Mouse (Mus musculus): ENCODE data around the gene Zfp507. TPM values are rescaled to one million over a fixed set of nuclear protein-coding genes. Genes with fewer than 3 reads are reported as not detected.

The Zfp507 gene
- polyA plus RNA-seq, 1 experiment = 13.9 TPM

DNA sequence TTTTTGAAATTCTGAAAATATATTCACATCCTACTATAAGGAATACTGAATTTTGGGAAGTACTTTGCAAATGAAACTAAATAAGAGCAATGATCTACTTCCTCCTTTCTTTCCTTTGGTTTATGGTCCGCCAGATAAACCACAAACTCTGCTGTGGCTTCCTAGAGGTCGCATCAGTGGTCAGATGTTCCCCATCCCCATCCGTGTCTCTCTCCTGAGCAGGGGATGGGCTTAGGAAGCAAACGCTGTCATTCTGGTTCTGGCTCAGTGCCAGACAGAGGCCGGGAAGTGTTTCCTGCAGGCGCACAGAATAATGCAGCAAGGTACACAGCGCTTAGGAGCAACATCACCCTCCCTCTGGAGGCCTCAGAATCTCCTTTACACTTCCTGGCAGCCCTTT lies 6.7 kb downstream of the Zfp507 start:
- TF ChIP-seq POLR2A (IDR thresholded peaks at IDR 0.05; ENCODE audit: borderline replicate concordance, insufficient read depth, low read length) (no peak), CTCF (IDR thresholded peaks at IDR 0.05; ENCODE audit: borderline replicate concordance, insufficient read depth, low read depth, low read length) (no peak)
- 53% methylated on average over 7 of the region's 7 CpGs for WGBS
- Histone ChIP-seq H3K27me3 (ENCODE audit: control insufficient read depth, insufficient read depth, low read length) (no peaks in the 10 kb centered on the region), H3K4me1 (ENCODE audit: control insufficient read depth, insufficient read depth, low read length) (peaks cover 4% of the 10 kb centered on the region; the same call in 1 of the 2 replicates), H3K27ac (ENCODE audit: insufficient read depth, low read length) (no peak overlapping the region), H3K4me3 (replicated peaks; ENCODE audit: insufficient read depth, low read depth, low read length) (no peak overlapping the region)
- no peak for DNase-seq

DNA sequence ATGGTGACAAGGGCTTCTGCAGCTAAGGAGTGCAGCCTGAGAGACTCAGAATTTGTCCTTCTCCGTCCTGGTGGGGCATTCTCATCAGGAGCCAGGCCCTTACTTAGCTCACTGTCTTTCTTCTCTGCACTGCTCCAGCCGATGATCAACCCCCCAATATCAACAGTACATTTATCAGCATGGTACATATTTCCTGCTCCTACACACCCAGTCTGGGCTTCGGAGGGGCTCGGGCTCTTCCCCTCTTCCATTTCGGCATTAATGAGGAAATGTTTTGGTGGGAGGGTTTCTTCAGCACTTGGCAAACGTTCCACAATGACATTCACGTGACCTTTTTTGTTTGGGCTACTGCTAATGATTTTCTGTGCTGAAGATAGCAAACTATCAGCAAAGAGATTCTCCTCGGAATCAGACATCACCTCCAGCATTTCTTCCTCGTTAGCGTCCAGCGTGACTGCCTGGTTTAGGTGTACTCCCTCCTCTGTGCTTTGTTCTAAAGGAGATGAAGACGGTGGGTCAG lies 8.6 kb downstream of the Zfp507 start:
- 86% methylated on average over 12 of the region's 12 CpGs for WGBS
- Histone ChIP-seq H3K4me3 (replicated peaks; ENCODE audit: insufficient read depth, low read depth, low read length) (no peak overlapping the region), H3K27ac (ENCODE audit: insufficient read depth, low read length) (no peak overlapping the region), H3K27me3 (ENCODE audit: control insufficient read depth, insufficient read depth, low read length) (no peaks in the 10 kb centered on the region), H3K4me1 (ENCODE audit: control insufficient read depth, insufficient read depth, low read length) (peaks cover 4% of the 10 kb centered on the region; the same call in 1 of the 2 replicates)
- TF ChIP-seq POLR2A (IDR thresholded peaks at IDR 0.05; ENCODE audit: borderline replicate concordance, insufficient read depth, low read length) = no peak
- no peak for TF ChIP-seq CTCF (IDR thresholded peaks at IDR 0.05; ENCODE audit: borderline replicate concordance, insufficient read depth, low read depth, low read length)
- no peak for DNase-seq

DNA sequence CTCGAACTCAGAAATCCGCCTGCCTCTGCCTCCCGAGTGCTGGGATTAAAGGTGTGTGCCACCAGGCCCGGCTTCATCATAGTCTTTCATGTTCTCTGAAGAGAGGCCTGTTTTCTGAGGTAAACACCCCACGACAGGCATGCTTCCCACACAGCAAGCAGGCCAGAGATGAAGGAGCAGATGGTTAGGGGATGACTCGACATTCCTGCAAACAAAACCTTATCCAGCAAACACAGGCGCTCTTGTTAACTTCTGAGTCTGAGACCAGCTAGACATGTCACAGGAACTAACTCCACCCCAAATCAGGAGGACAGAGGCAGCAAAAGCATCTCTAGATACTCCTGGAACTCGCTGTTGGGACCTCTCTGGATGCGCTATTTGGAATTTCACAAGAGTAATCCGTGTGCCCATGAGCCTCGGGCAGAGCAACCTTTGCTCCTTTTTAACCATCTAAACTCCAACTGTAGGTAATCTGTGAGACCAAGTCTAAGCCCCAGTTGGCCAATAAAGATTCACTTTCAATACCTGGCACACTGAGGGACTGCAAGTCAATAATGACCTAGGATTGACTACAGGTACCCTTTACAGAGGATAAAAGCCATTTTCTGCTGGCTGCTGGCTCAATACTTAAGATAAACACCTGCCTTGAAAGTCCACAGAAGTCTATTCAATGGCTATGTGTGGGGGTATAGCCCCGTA lies 10.5 kb downstream of the Zfp507 start:
- no peak overlapping the region for H3K4me3 ChIP-seq (replicated peaks; ENCODE audit: insufficient read depth, low read depth, low read length)
- DNase-seq = no peak
- TF ChIP-seq CTCF (IDR thresholded peaks at IDR 0.05; ENCODE audit: borderline replicate concordance, insufficient read depth, low read depth, low read length) (no peak), POLR2A (IDR thresholded peaks at IDR 0.05; ENCODE audit: borderline replicate concordance, insufficient read depth, low read length) (no peak)
- no peaks in the 10 kb centered on the region for H3K27me3 ChIP-seq (ENCODE audit: control insufficient read depth, insufficient read depth, low read length)
- H3K4me1 ChIP-seq (ENCODE audit: control insufficient read depth, insufficient read depth, low read length) = peaks cover 4% of the 10 kb centered on the region; the same call in 1 of the 2 replicates
- no peak overlapping the region for H3K27ac ChIP-seq (ENCODE audit: insufficient read depth, low read length)
- WGBS = 70% methylated on average over 12 of the region's 12 CpGs

DNA sequence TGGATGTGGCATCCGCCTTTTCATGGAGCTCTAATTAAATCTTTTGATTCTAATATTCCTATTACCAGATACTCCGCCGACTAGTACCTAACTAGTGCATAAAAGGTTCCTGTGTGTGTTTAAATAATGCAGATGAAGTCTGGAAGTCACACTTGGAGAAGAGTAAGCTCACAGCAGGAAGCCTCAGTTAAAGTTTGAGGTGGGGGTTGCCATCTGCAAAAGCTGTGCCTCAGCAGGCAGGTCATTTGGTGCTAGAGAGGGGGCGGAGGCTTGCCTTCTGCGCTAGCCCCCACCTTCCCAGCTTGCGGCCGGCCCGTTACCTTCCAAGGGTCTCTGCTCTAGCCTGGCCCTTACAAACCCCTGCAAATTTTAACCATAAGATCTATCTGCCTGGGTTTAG lies 11.9 kb downstream of the Zfp507 start:
- TF ChIP-seq CTCF (IDR thresholded peaks at IDR 0.05; ENCODE audit: borderline replicate concordance, insufficient read depth, low read depth, low read length) (no peak), POLR2A (IDR thresholded peaks at IDR 0.05; ENCODE audit: borderline replicate concordance, insufficient read depth, low read length) (no peak)
- no peak for DNase-seq
- WGBS = 79% methylated on average over 8 of the region's 8 CpGs
- H3K27me3 ChIP-seq (ENCODE audit: control insufficient read depth, insufficient read depth, low read length) = no peaks in the 10 kb centered on the region
- H3K4me1 ChIP-seq (ENCODE audit: control insufficient read depth, insufficient read depth, low read length) = peaks cover 4% of the 10 kb centered on the region; the same call in 1 of the 2 replicates
- H3K27ac ChIP-seq (ENCODE audit: insufficient read depth, low read length) = no peak overlapping the region
- no peak overlapping the region for H3K4me3 ChIP-seq (replicated peaks; ENCODE audit: insufficient read depth, low read depth, low read length)

DNA sequence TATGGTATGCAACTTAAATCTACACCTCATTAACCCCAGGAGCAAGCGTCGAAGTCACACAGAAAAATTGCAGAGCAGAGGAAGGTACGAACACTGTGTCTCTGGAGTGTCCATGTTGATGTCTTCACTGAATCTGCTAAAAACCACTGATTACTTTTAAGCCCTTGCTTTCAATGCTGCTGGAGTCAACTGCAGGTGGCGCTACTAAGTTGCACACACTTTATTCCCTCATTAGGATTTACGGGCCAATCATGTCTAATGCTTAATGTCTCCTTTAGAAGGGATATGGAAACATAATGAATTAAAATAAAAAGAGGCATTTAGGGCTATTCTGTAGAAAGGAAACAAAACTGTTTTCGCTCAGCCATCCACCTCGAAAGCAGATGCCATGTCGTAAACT lies 12.6 kb downstream of the Zfp507 start:
- WGBS = 86% methylated on average over 8 of the region's 8 CpGs
- Histone ChIP-seq H3K4me3 (replicated peaks; ENCODE audit: insufficient read depth, low read depth, low read length) (no peak overlapping the region), H3K27me3 (ENCODE audit: control insufficient read depth, insufficient read depth, low read length) (no peaks in the 10 kb centered on the region), H3K27ac (ENCODE audit: insufficient read depth, low read length) (no peak overlapping the region), H3K4me1 (ENCODE audit: control insufficient read depth, insufficient read depth, low read length) (peaks cover 4% of the 10 kb centered on the region; the same call in 1 of the 2 replicates)
- TF ChIP-seq POLR2A (IDR thresholded peaks at IDR 0.05; ENCODE audit: borderline replicate concordance, insufficient read depth, low read length) (no peak), CTCF (IDR thresholded peaks at IDR 0.05; ENCODE audit: borderline replicate concordance, insufficient read depth, low read depth, low read length) (no peak)
- no peak for DNase-seq

DNA sequence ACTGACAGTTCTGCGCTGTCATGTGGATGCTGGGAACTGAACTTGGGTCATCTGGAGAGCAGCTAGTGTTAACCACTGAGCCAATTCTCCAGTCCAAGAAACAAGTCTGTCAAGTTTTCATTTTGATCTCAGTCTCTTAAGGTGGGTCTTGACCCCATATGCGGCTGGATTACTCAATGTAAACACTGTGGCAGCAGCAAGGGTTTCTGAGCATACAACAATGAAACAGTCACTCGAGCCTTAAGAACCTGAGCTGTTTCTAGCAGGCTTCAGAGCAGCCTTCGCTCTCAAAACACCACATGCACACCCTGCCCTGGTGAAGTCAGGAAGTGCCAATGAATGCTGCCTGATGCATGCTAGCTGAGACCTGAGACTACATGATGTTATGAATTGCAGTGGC lies 17.2 kb downstream of the Zfp507 start:
- DNase-seq = no peak
- H3K27me3 ChIP-seq (ENCODE audit: control insufficient read depth, insufficient read depth, low read length) = no peaks in the 10 kb centered on the region
- no peak for TF ChIP-seq CTCF (IDR thresholded peaks at IDR 0.05; ENCODE audit: borderline replicate concordance, insufficient read depth, low read depth, low read length)
- TF ChIP-seq POLR2A (IDR thresholded peaks at IDR 0.05; ENCODE audit: borderline replicate concordance, insufficient read depth, low read length) = no peak
- H3K4me3 ChIP-seq (replicated peaks; ENCODE audit: insufficient read depth, low read depth, low read length) = no peak overlapping the region
- no peaks in the 10 kb centered on the region for H3K4me1 ChIP-seq (ENCODE audit: control insufficient read depth, insufficient read depth, low read length)
- H3K27ac ChIP-seq (ENCODE audit: insufficient read depth, low read length) = no peak overlapping the region
- 95% methylated on average over 4 of the region's 4 CpGs for WGBS

DNA sequence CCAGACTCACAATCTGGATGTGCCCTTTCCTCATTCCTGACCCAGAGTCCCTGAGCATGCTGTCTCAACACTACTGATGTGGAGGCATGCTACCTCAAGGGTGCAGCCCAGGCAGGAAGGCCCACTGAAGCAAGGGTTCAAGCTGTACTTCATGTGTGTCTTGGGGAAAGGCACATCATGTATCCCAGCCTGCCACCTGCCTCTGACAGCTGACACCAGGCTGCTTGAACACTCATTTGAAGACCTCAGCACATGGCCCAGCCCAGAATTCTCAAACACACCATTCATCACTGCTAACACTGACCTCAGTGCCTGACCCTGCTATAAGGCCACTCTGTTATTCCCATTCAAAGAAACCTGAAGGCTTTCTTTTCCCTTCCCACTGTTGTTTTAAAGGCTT lies 20.6 kb downstream of the Zfp507 start:
- DNase-seq = no peak
- Histone ChIP-seq H3K4me3 (replicated peaks; ENCODE audit: insufficient read depth, low read depth, low read length) (no peak overlapping the region), H3K4me1 (ENCODE audit: control insufficient read depth, insufficient read depth, low read length) (no peaks in the 10 kb centered on the region), H3K27me3 (ENCODE audit: control insufficient read depth, insufficient read depth, low read length) (no peaks in the 10 kb centered on the region), H3K27ac (ENCODE audit: insufficient read depth, low read length) (no peak overlapping the region)
- TF ChIP-seq CTCF (IDR thresholded peaks at IDR 0.05; ENCODE audit: borderline replicate concordance, insufficient read depth, low read depth, low read length) (no peak), POLR2A (IDR thresholded peaks at IDR 0.05; ENCODE audit: borderline replicate concordance, insufficient read depth, low read length) (no peak)

DNA sequence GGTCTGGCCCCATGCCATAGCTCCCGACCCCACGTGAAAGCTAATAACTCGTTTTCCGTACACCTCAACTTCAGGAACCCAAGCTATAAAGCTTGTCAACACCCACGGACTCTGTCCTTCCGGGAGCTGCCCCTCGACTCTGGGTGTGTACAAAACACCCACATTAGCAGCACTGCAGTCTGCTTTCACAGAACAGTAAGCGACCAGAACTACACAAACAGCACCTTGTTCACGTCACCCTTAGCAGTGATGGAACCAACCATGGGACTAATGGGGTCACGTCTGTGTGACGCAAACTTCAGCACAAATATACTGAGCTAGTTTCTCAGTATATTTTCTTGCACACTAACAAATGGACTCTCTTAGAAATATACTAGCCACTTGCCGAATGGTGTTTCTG lies 28.7 kb downstream of the Zfp507 start:
- Histone ChIP-seq H3K27me3 (ENCODE audit: control insufficient read depth, insufficient read depth, low read length) (no peaks in the 10 kb centered on the region), H3K4me3 (replicated peaks; ENCODE audit: insufficient read depth, low read depth, low read length) (no peak overlapping the region), H3K4me1 (ENCODE audit: control insufficient read depth, insufficient read depth, low read length) (no peaks in the 10 kb centered on the region; the same call in 1 of the 2 replicates), H3K27ac (ENCODE audit: insufficient read depth, low read length) (no peak overlapping the region)
- WGBS = 93% methylated on average over 12 of the region's 12 CpGs
- no peak for DNase-seq
- no peak for TF ChIP-seq POLR2A (IDR thresholded peaks at IDR 0.05; ENCODE audit: borderline replicate concordance, insufficient read depth, low read length)
- TF ChIP-seq CTCF (IDR thresholded peaks at IDR 0.05; ENCODE audit: borderline replicate concordance, insufficient read depth, low read depth, low read length) = no peak
